Mouse (Mus musculus) midbrain, embryonic 14.5 days (tissue): Measurements from ENCODE around the gene Bach2. TPM values are rescaled to one million over a fixed set of nuclear protein-coding genes. Genes with fewer than 3 reads are reported as not detected.

Experiments
- ATAC-seq: fragments of 200-750 bp; cut with Nextera tagmentation; 2 replicates; pipeline ENCODE4 v1.8.0; 2017; ENCODE audit warnings: moderate number of reproducible peaks, moderate library complexity; ENCODE audit not compliant: low FRiP score, low TSS enrichment
- DNase-seq: peaks from one replicate; pipeline ENCODE4 v3.0.0-alpha.2; 2015
- H3K27ac ChIP-seq: fragments of 300-500 bp; sonication (generic); replicated peaks from 2 replicates; pipeline ENCODE4 v1.5.1; 2014; ENCODE audit warnings: mild to moderate bottlenecking, low read depth, low read length, moderate library complexity
- H3K27me3 ChIP-seq: fragments of 300-500 bp; sonication (generic); 2 replicates; pipeline ENCODE4 v1.6.1; 2014; ENCODE audit warnings: low read length, control low read depth, mixed read lengths; ENCODE audit not compliant: control insufficient read depth, insufficient read depth
- H3K36me3 ChIP-seq: fragments of 300-500 bp; sonication (generic); 2 replicates; pipeline ENCODE4 v1.6.1; 2014; ENCODE audit warnings: low read length, control low read depth; ENCODE audit not compliant: control insufficient read depth, insufficient read depth
- H3K4me1 ChIP-seq: fragments of 300-500 bp; sonication (generic); 2 replicates; pipeline ENCODE4 v1.6.1; 2014; ENCODE audit warnings: mild to moderate bottlenecking, antibody characterized with exemption, low read length, control low read depth; ENCODE audit not compliant: control insufficient read depth, insufficient read depth
- H3K4me2 ChIP-seq: fragments of 300-500 bp; sonication (generic); 2 replicates; pipeline ENCODE4 v1.6.1; 2014; ENCODE audit warnings: mild to moderate bottlenecking, low read length, moderate library complexity
- H3K4me3 ChIP-seq: fragments of 300-500 bp; sonication (generic); replicated peaks from 2 replicates; pipeline ENCODE4 v1.5.1; 2014; ENCODE audit warnings: low read depth, low read length
- H3K9ac ChIP-seq: fragments of 300-500 bp; sonication (generic); replicated peaks from 2 replicates; pipeline ENCODE4 v1.6.1; 2014; ENCODE audit warnings: mild to moderate bottlenecking, low read length, moderate library complexity
- H3K9me3 ChIP-seq: fragments of 300-500 bp; sonication (generic); 2 replicates; pipeline ENCODE4 v1.6.1; 2016; ENCODE audit warnings: low read length, control low read depth, mixed read lengths; ENCODE audit not compliant: control insufficient read depth
- WGBS: fragments of 180-500 bp; shearing (Covaris S2); extraction: QIAGEN DNeasy Blood & Tissue Kit; methylation state at CpG from one replicate; pipeline ENCODE4 v1.1.7; 2014; 5-methylcytosine and 5-hydroxymethylcytosine counted together
- polyA plus RNA-seq: library from polyadenylated mRNA; unstranded; fragments of >200 nt; fragmentation: Nextera tagmentation; extraction: Ambion mirVana; gene quantifications from 2 replicates; pipeline ENCODE4 v1.2.1, GENCODE M21; 2014

The Bach2 gene
- polyA plus RNA-seq, 1 experiment from 2014 or later = 27.0 TPM

GRCm38 (mm10) chr4:32286405-32286804 lies 47.8 kb downstream of the Bach2 start:
- no peak for DNase-seq
- no peak overlapping the region for H3K27ac ChIP-seq
- H3K36me3 ChIP-seq = no peaks in the 10 kb centered on the region
- H3K9me3 ChIP-seq = no peaks in the 10 kb centered on the region
- WGBS = 91% methylated on average over 8 of the region's 8 CpGs
- H3K4me2 ChIP-seq = no peak overlapping the region
- H3K4me3 ChIP-seq = no peak overlapping the region
- H3K27me3 ChIP-seq = no peaks in the 10 kb centered on the region
- ATAC-seq = no peak
- H3K9ac ChIP-seq = no peak overlapping the region
- H3K4me1 ChIP-seq = peaks cover 31% of the 10 kb centered on the region

GRCm38 (mm10) chr4:32288036-32288860 lies 49.6 kb downstream of the Bach2 start:
- no peak overlapping the region for H3K4me3 ChIP-seq
- peak; percentile 50 for DNase-seq
- H3K4me1 ChIP-seq = peaks cover 34% of the 10 kb centered on the region
- no peak overlapping the region; the same call in 1 of the 2 replicates for H3K9ac ChIP-seq
- H3K9me3 ChIP-seq = no peaks in the 10 kb centered on the region
- no peaks in the 10 kb centered on the region for H3K36me3 ChIP-seq
- no peak overlapping the region for H3K4me2 ChIP-seq
- H3K27me3 ChIP-seq = no peaks in the 10 kb centered on the region
- 0 out of 2 replicates have a peak overlapping the region, but pooled peaks have one; percentile 6 for H3K27ac ChIP-seq
- 48% methylated on average over 11 of the region's 11 CpGs for WGBS
- no peak for ATAC-seq

- whole genome bisulfite sequencing = 87% methylated on average over 6 of the region's 6 CpGs
- Histone ChIP-seq H3K4me3 (no peak overlapping the region), H3K27me3 (no peaks in the 10 kb centered on the region), H3K27ac (0 out of 2 replicates have a peak overlapping the region, but pooled peaks have one; percentile 26), H3K36me3 (no peaks in the 10 kb centered on the region), H3K4me1 (peaks cover 46% of the 10 kb centered on the region), H3K9ac (no peak overlapping the region), H3K4me2 (no peak overlapping the region), H3K9me3 (no peaks in the 10 kb centered on the region)
- no peak for DNase-seq
- no peak for ATAC-seq
Measured at GRCm38 (mm10) chr4:32289845-32290244, 51.2 kb downstream of the Bach2 start.

GRCm38 (mm10) chr4:32291406-32291805 lies 52.8 kb downstream of the Bach2 start:
- Histone ChIP-seq H3K27ac (no peak overlapping the region), H3K9ac (no peak overlapping the region), H3K4me2 (no peak overlapping the region), H3K9me3 (no peaks in the 10 kb centered on the region), H3K27me3 (no peaks in the 10 kb centered on the region), H3K4me1 (peaks cover 46% of the 10 kb centered on the region), H3K4me3 (no peak overlapping the region), H3K36me3 (no peaks in the 10 kb centered on the region)
- DNase-seq (no peak), ATAC-seq (no peak)
- WGBS = 93% methylated on average over 4 of the region's 4 CpGs

GRCm38 (mm10) chr4:32293686-32294265 lies 55.2 kb downstream of the Bach2 start:
- H3K9me3 ChIP-seq = no peaks in the 10 kb centered on the region
- H3K4me2 ChIP-seq = no peak overlapping the region
- DNase-seq (peak; percentile 74), ATAC-seq (no peak)
- no peak overlapping the region for H3K9ac ChIP-seq
- H3K4me3 ChIP-seq = no peak overlapping the region
- H3K36me3 ChIP-seq = no peaks in the 10 kb centered on the region
- H3K4me1 ChIP-seq = peaks cover 44% of the 10 kb centered on the region
- H3K27ac ChIP-seq = peak overlapping the region; percentile 58
- H3K27me3 ChIP-seq = no peaks in the 10 kb centered on the region
- WGBS = 30% methylated on average over 7 of the region's 7 CpGs

- no peak overlapping the region for H3K9ac ChIP-seq
- H3K27me3 ChIP-seq = no peaks in the 10 kb centered on the region
- peaks cover 32% of the 10 kb centered on the region for H3K4me1 ChIP-seq
- no peak overlapping the region for H3K4me2 ChIP-seq
- ATAC-seq = peak; percentile 72; the same call in 1 of the 2 replicates
- no peaks in the 10 kb centered on the region for H3K36me3 ChIP-seq
- WGBS = 5% methylated on average over 6 of the region's 6 CpGs
- H3K4me3 ChIP-seq = no peak overlapping the region
- H3K27ac ChIP-seq = peak overlapping the region; percentile 64; the same call in 1 of the 2 replicates
- no peaks in the 10 kb centered on the region for H3K9me3 ChIP-seq
- peak; percentile 31 for DNase-seq
Measured at GRCm38 (mm10) chr4:32297071-32297671, 58.6 kb downstream of the Bach2 start.

GRCm38 (mm10) chr4:32299221-32299620 lies 60.6 kb downstream of the Bach2 start:
- WGBS = 81% methylated on average over 3 of the region's 3 CpGs
- Histone ChIP-seq H3K36me3 (no peaks in the 10 kb centered on the region), H3K27me3 (no peaks in the 10 kb centered on the region), H3K27ac (no peak overlapping the region), H3K9me3 (no peaks in the 10 kb centered on the region), H3K4me3 (no peak overlapping the region), H3K4me1 (peaks cover 40% of the 10 kb centered on the region), H3K4me2 (no peak overlapping the region), H3K9ac (no peak overlapping the region)
- DNase-seq = no peak
- ATAC-seq = no peak

- Histone ChIP-seq H3K9ac (no peak overlapping the region), H3K4me3 (no peak overlapping the region), H3K27me3 (no peaks in the 10 kb centered on the region), H3K36me3 (no peaks in the 10 kb centered on the region), H3K4me1 (peaks cover 45% of the 10 kb centered on the region), H3K9me3 (no peaks in the 10 kb centered on the region), H3K4me2 (no peak overlapping the region), H3K27ac (no peak overlapping the region)
- 83% methylated on average over 3 of the region's 3 CpGs for WGBS
- ATAC-seq (no peak), DNase-seq (no peak)
Measured at GRCm38 (mm10) chr4:32299970-32300369, 61.4 kb downstream of the Bach2 start.
